ENCODE assay signal across 8 mouse cellular contexts in genomic region chr19:10190796-10191195, GRCm38 (mm10). TPM values are rescaled to one million over a fixed set of nuclear protein-coding genes. Genes with fewer than 3 reads are reported as not detected.
DNase-seq lines count a peak whose midpoint lies in the region; ATAC-seq and TF ChIP-seq lines count a peak whose summit lies in the region.

No protein-coding gene starts in this region.

- no peak overlapping the region for H3K9ac ChIP-seq in kidney, embryonic 16.5 days (replicated peaks; ENCODE audit: low read length)
- H3K9ac ChIP-seq in intestine, embryonic 15.5 days, result no peak overlapping the region
- H3K9ac ChIP-seq in liver, adult 2 months (ENCODE audit: low read depth, low read length), result no peak overlapping the region

- H3K79me2 ChIP-seq in liver, adult 2 months (ENCODE audit: control insufficient read depth, insufficient read depth, low read length), result no peaks in the 10 kb centered on the region; the same call in 1 of the 2 replicates

- 29% methylated on average over 2 of the region's 2 CpGs for WGBS in kidney, adult 2 months
- 52% methylated on average over 2 of the region's 2 CpGs for WGBS in kidney, embryonic 16.5 days
- 35% methylated on average over 2 of the region's 2 CpGs for WGBS in intestine, embryonic 15.5 days
- 12% methylated on average over 2 of the region's 2 CpGs for WGBS in liver, adult 2 months

- TF ChIP-seq CTCF in kidney, adult 2 months (conservative IDR thresholded peaks at IDR 0.05; ENCODE audit: insufficient read depth, insufficient read length, low read depth, low read length), result peak; percentile 73
- peak; percentile 69 for TF ChIP-seq CTCF in liver, adult 2 months (IDR thresholded peaks at IDR 0.05; ENCODE audit: low read depth, low read length)

- H3K27me3 ChIP-seq in kidney, adult 2 months (replicated peaks; ENCODE audit: control insufficient read depth, insufficient read depth, low read length), result no peaks in the 10 kb centered on the region
- no peaks in the 10 kb centered on the region for H3K27me3 ChIP-seq in kidney, embryonic 16.5 days (ENCODE audit: insufficient read depth, low read length)
- no peaks in the 10 kb centered on the region for H3K27me3 ChIP-seq in intestine, embryonic 15.5 days (replicated peaks)
- H3K27me3 ChIP-seq in liver, adult 2 months (ENCODE audit: control insufficient read depth, insufficient read depth, low read length), result no peaks in the 10 kb centered on the region

- no peaks in the 10 kb centered on the region for H3K36me3 ChIP-seq in kidney, adult 2 months (ENCODE audit: control insufficient read depth, insufficient read depth, low read length)
- H3K36me3 ChIP-seq in kidney, embryonic 16.5 days (ENCODE audit: insufficient read depth, low read length), result peaks cover 88% of the 10 kb centered on the region
- H3K36me3 ChIP-seq in intestine, embryonic 15.5 days, result peaks cover 74% of the 10 kb centered on the region
- H3K36me3 ChIP-seq in liver, adult 2 months (ENCODE audit: control insufficient read depth, insufficient read depth, low read length), result peaks cover 58% of the 10 kb centered on the region

- no peak overlapping the region for H3K4me2 ChIP-seq in kidney, embryonic 16.5 days (replicated peaks; ENCODE audit: low read depth, low read length)
- no peak overlapping the region for H3K4me2 ChIP-seq in intestine, embryonic 15.5 days (replicated peaks)

- peaks cover 36% of the 10 kb centered on the region for H3K4me1 ChIP-seq in kidney, adult 2 months (ENCODE audit: control insufficient read depth, insufficient read depth, low read length)
- no peaks in the 10 kb centered on the region; the same call in 1 of the 2 replicates for H3K4me1 ChIP-seq in kidney, embryonic 16.5 days (ENCODE audit: insufficient read depth, low read length)
- peaks cover 20% of the 10 kb centered on the region; the same call in 1 of the 2 replicates for H3K4me1 ChIP-seq in intestine, embryonic 15.5 days (replicated peaks)
- H3K4me1 ChIP-seq in liver, adult 2 months (ENCODE audit: control insufficient read depth, insufficient read depth, low read length), result peaks cover 26% of the 10 kb centered on the region

- no peaks in the 10 kb centered on the region for H3K9me3 ChIP-seq in kidney, embryonic 16.5 days (ENCODE audit: low read length)
- H3K9me3 ChIP-seq in intestine, embryonic 15.5 days, result no peaks in the 10 kb centered on the region

- H3K27ac ChIP-seq in kidney, adult 2 months (ENCODE audit: insufficient read depth, low read depth, low read length), result no peak overlapping the region
- no peak overlapping the region for H3K27ac ChIP-seq in kidney, embryonic 16.5 days (ENCODE audit: low read length)
- no peak overlapping the region for H3K27ac ChIP-seq in intestine, embryonic 15.5 days
- H3K27ac ChIP-seq in liver, adult 2 months (replicated peaks; ENCODE audit: insufficient read depth, low read depth, low read length), result no peak overlapping the region

- peak; percentile 81 for DNase-seq in kidney, adult 2 months
- peak; percentile 70 for DNase-seq in adrenal gland, postnatal 25 days
- peak; percentile 65 for DNase-seq in fibroblast of lung, adult 2 months (ENCODE audit: low read depth)
- peak; percentile 68 for DNase-seq in liver, adult 2 months (ENCODE audit: extremely low read depth, low read depth, low spot score)
- DNase-seq in retina, postnatal 1 day, result peak; percentile 81
- peak; percentile 75 for DNase-seq in urinary bladder, postnatal 25 days (ENCODE audit: low spot score)

- no peak for TF ChIP-seq POLR2A in kidney, adult 2 months (IDR thresholded peaks at IDR 0.05; ENCODE audit: low read depth, low read length)
- TF ChIP-seq POLR2A in liver, adult 2 months (IDR thresholded peaks at IDR 0.05; ENCODE audit: extremely low read depth, insufficient read depth, low read length), result no peak

- ATAC-seq in kidney, embryonic 16.5 days (ENCODE audit: low FRiP score, low TSS enrichment), result no peak
- peak; percentile 27; the same call in 1 of the 2 replicates for ATAC-seq in intestine, embryonic 15.5 days

- no peak overlapping the region for H3K4me3 ChIP-seq in kidney, adult 2 months (ENCODE audit: insufficient read depth, low read depth, low read length)
- H3K4me3 ChIP-seq in kidney, embryonic 16.5 days (ENCODE audit: low read length), result no peak overlapping the region
- H3K4me3 ChIP-seq in intestine, embryonic 15.5 days (replicated peaks), result no peak overlapping the region
- H3K4me3 ChIP-seq in liver, adult 2 months (ENCODE audit: insufficient read depth, low read depth, low read length), result no peak overlapping the region

RNA-seq across cellular contexts. Expression of gene Fads1, which starts 8.1 kb away (rescaled TPM):
- polyA plus RNA-seq in kidney, adult 2 months (2012; rRNA removed), result 87.4 and 88.4 TPM in 2 replicates
- polyA plus RNA-seq in kidney, embryonic 16.5 days (2015; fragmentation: Nextera tagmentation; extraction: Ambion mirVana), result 95.4 and 100 TPM in 2 replicates
- 931 and 942 TPM in 2 replicates for total RNA-seq in adrenal gland, postnatal 25 days (2021)
- polyA plus RNA-seq in intestine, embryonic 15.5 days (2015; fragmentation: Nextera tagmentation; extraction: Ambion mirVana), result 145 and 146 TPM in 2 replicates
- 238 and 300 TPM in 2 replicates for total RNA-seq in liver, adult 2 months (2014; rRNA removed)
- polyA plus RNA-seq in liver, adult 2 months (2012; rRNA removed), result 297 and 352 TPM in 2 replicates

RNA-seq across cellular contexts. Expression of gene Tmem258, which starts 13.0 kb away (rescaled TPM):
- polyA plus RNA-seq in kidney, adult 2 months (2012; rRNA removed), result 123 and 135 TPM in 2 replicates
- 430 and 433 TPM in 2 replicates for polyA plus RNA-seq in kidney, embryonic 16.5 days (2015; fragmentation: Nextera tagmentation; extraction: Ambion mirVana)
- total RNA-seq in adrenal gland, postnatal 25 days (2021), result 141 and 171 TPM in 2 replicates
- 470 and 520 TPM in 2 replicates for polyA plus RNA-seq in intestine, embryonic 15.5 days (2015; fragmentation: Nextera tagmentation; extraction: Ambion mirVana)
- 41.1 and 63.0 TPM in 2 replicates for total RNA-seq in liver, adult 2 months (2014; rRNA removed)
- polyA plus RNA-seq in liver, adult 2 months (2012; rRNA removed), result 80.0 and 133 TPM in 2 replicates

RNA-seq across cellular contexts. Expression of gene Fen1, which starts 13.2 kb away (rescaled TPM):
- 4.8 and 4.9 TPM in 2 replicates for polyA plus RNA-seq in kidney, adult 2 months (2012; rRNA removed)
- polyA plus RNA-seq in kidney, embryonic 16.5 days (2015; fragmentation: Nextera tagmentation; extraction: Ambion mirVana), result 103 and 107 TPM in 2 replicates
- 16.9 and 17.9 TPM in 2 replicates for total RNA-seq in adrenal gland, postnatal 25 days (2021)
- polyA plus RNA-seq in intestine, embryonic 15.5 days (2015; fragmentation: Nextera tagmentation; extraction: Ambion mirVana), result 92.2 and 97.4 TPM in 2 replicates
- total RNA-seq in liver, adult 2 months (2014; rRNA removed), result 3.0 and 4.6 TPM in 2 replicates
- polyA plus RNA-seq in liver, adult 2 months (2012; rRNA removed), result 2.3 and 2.5 TPM in 2 replicates

RNA-seq across cellular contexts. Expression of gene Myrf, which starts 49.8 kb away (rescaled TPM):
- polyA plus RNA-seq in kidney, adult 2 months (2012; rRNA removed), result 18.8 and 24.5 TPM in 2 replicates
- polyA plus RNA-seq in kidney, embryonic 16.5 days (2015; fragmentation: Nextera tagmentation; extraction: Ambion mirVana), result 3.9 and 4.2 TPM in 2 replicates
- 0.67 and 1.4 TPM in 2 replicates for total RNA-seq in adrenal gland, postnatal 25 days (2021)
- polyA plus RNA-seq in intestine, embryonic 15.5 days (2015; fragmentation: Nextera tagmentation; extraction: Ambion mirVana), result 12.0 and 14.4 TPM in 2 replicates
- 3.0 and 5.3 TPM in 2 replicates for total RNA-seq in liver, adult 2 months (2014; rRNA removed)
- polyA plus RNA-seq in liver, adult 2 months (2012; rRNA removed), result 23.4 and 31.4 TPM in 2 replicates

Comparison
In these comparisons a context has a peak if more than half of its experiments do, and no peak if none do; other contexts are left out.
1. RNA of gene Fen1, which starts 13.2 kb away (polyA plus RNA-seq): 103 to 107 TPM in kidney, embryonic 16.5 days and 92.2 to 97.4 TPM in intestine, embryonic 15.5 days; 4.8 to 4.9 TPM in kidney, adult 2 months and 2.3 to 2.5 TPM in liver, adult 2 months; every median in the first group is over 10 times any median in the second.
2. Peak in every context shown above with its lines, with median percentiles within 50 percentile points of each other: DNase-seq.